Mouse (Mus musculus): Measurements from ENCODE around the gene Cyp27a1.

Gene Cyp27a1

GRCm38 (mm10) chr1:74713099-74713858 lies at the start of gene Cyp27a1:
Gene Cyp27a1, plus strand, starts transcription at chr1:74713574.
- DNase-seq (ENCODE audit: low read depth) = no peak

- DNase-seq (ENCODE audit: low read depth) = no peak
Measured at GRCm38 (mm10) chr1:74665153-74665552, 48.2 kb upstream of the Cyp27a1 start.

- DNase-seq (ENCODE audit: low read depth) = no peak
Measured at GRCm38 (mm10) chr1:74668371-74668770, 45.0 kb upstream of the Cyp27a1 start.

GRCm38 (mm10) chr1:74672731-74673130 lies 40.6 kb upstream of the Cyp27a1 start:
- DNase-seq (ENCODE audit: low read depth) = no peak

- DNase-seq (ENCODE audit: low read depth) = no peak
Measured at GRCm38 (mm10) chr1:74676863-74677262, 36.5 kb upstream of the Cyp27a1 start.

GRCm38 (mm10) chr1:74677843-74678242 lies 35.5 kb upstream of the Cyp27a1 start:
- no peak for DNase-seq (ENCODE audit: low read depth)

GRCm38 (mm10) chr1:74687131-74687530 lies 26.2 kb upstream of the Cyp27a1 start:
- DNase-seq (ENCODE audit: low read depth) = no peak

- no peak for DNase-seq (ENCODE audit: low read depth)
Measured at GRCm38 (mm10) chr1:74693891-74694583, 19.3 kb upstream of the Cyp27a1 start.

GRCm38 (mm10) chr1:74695836-74696235 lies 17.5 kb upstream of the Cyp27a1 start:
- DNase-seq (ENCODE audit: low read depth) = no peak

GRCm38 (mm10) chr1:74697416-74697815 lies 16.0 kb upstream of the Cyp27a1 start:
- no peak for DNase-seq (ENCODE audit: low read depth)

GRCm38 (mm10) chr1:74698353-74698752 lies 15.0 kb upstream of the Cyp27a1 start:
- DNase-seq (ENCODE audit: low read depth) = no peak

GRCm38 (mm10) chr1:74698791-74699190 lies 14.6 kb upstream of the Cyp27a1 start:
- DNase-seq (ENCODE audit: low read depth) = no peak

- DNase-seq (ENCODE audit: low read depth) = no peak
Measured at GRCm38 (mm10) chr1:74702142-74702553, 11.2 kb upstream of the Cyp27a1 start.

GRCm38 (mm10) chr1:74704156-74704555 lies 9.2 kb upstream of the Cyp27a1 start:
- no peak for DNase-seq (ENCODE audit: low read depth)

- no peak for DNase-seq (ENCODE audit: low read depth)
Measured at GRCm38 (mm10) chr1:74705016-74705415, 8.4 kb upstream of the Cyp27a1 start.

- no peak for DNase-seq (ENCODE audit: low read depth)
Measured at GRCm38 (mm10) chr1:74709566-74709965, 3.8 kb upstream of the Cyp27a1 start.

GRCm38 (mm10) chr1:74712046-74712445 lies 1.3 kb upstream of the Cyp27a1 start:
- DNase-seq (ENCODE audit: low read depth) = no peak

- DNase-seq (ENCODE audit: low read depth) = no peak
Measured at GRCm38 (mm10) chr1:74712461-74713098, 794 bp upstream of the Cyp27a1 start.

- no peak for DNase-seq (ENCODE audit: low read depth)
Measured at GRCm38 (mm10) chr1:74713859-74714730, 721 bp downstream of the Cyp27a1 start.

GRCm38 (mm10) chr1:74714967-74715366 lies 1.6 kb downstream of the Cyp27a1 start:
- DNase-seq (ENCODE audit: low read depth) = no peak

- DNase-seq (ENCODE audit: low read depth) = no peak
Measured at GRCm38 (mm10) chr1:74715468-74715867, 2.1 kb downstream of the Cyp27a1 start.

GRCm38 (mm10) chr1:74715886-74716285 lies 2.5 kb downstream of the Cyp27a1 start:
- DNase-seq (ENCODE audit: low read depth) = no peak
